14 mouse cellular contexts compared by ENCODE assay signal in genomic region chr12:83433987-83434698, GRCm38 (mm10). TPM values are rescaled to one million over a fixed set of nuclear protein-coding genes. Genes with fewer than 3 reads are reported as not detected.
DNase-seq lines count a peak whose midpoint lies in the region; ATAC-seq and TF ChIP-seq lines count a peak whose summit lies in the region.
"Had no signal": no experiment of that assay in that cellular context is flagged by ENCODE, and none has a peak within 500 bp of the region (broad histone marks: within the 10 kb centered on the region; RNA-seq: fewer than 3 reads in every experiment).

No protein-coding gene starts in this region.

- 32% methylated on average over 10 of the region's 10 CpGs for WGBS in kidney, embryonic 14.5 days

- no peak overlapping the region for H3K4me3 ChIP-seq in kidney, embryonic 14.5 days (ENCODE audit: low read length)
- H3K4me3 ChIP-seq in MEL (ENCODE audit: control insufficient read depth in 1 of 2, insufficient read depth in 1 of 2, low read depth in 2 of 2, low read length in 2 of 2) = no peak overlapping the region
- H3K4me3 ChIP-seq: forebrain, embryonic 10.5 days; limb, embryonic 13.5 days; neural tube, embryonic 12.5 days had no signal

- no peak for TF ChIP-seq CTCF in MEL (IDR thresholded peaks at IDR 0.05 in 2 of 3, conservative IDR thresholded peaks at IDR 0.05 in 1 of 3; ENCODE audit: control insufficient read depth in 1 of 3, insufficient read depth in 1 of 3, low read depth in 2 of 3, low read length in 3 of 3, poor library complexity in 1 of 3, severe bottlenecking in 1 of 3)

- no peak for TF ChIP-seq RAD21 in MEL (IDR thresholded peaks at IDR 0.05; ENCODE audit: low read depth, low read length)

- TF ChIP-seq POLR2A in MEL (IDR thresholded peaks at IDR 0.05; ENCODE audit: control insufficient read depth in 1 of 2, insufficient read depth in 1 of 2, low read depth in 1 of 2, low read length in 2 of 2, poor library complexity in 1 of 2) = no peak

- no peak overlapping the region for H3K9ac ChIP-seq in kidney, embryonic 14.5 days (ENCODE audit: low read depth, low read length)
- H3K9ac ChIP-seq in MEL (ENCODE audit: control insufficient read depth, low read depth, low read length, poor library complexity, severe bottlenecking) = no peak overlapping the region; the same call in 1 of the 2 replicates
- H3K9ac ChIP-seq: limb, embryonic 13.5 days; neural tube, embryonic 12.5 days had no signal

- H3K27me3 ChIP-seq in kidney, embryonic 14.5 days (ENCODE audit: control insufficient read depth, insufficient read depth, low read length) = no peaks in the 10 kb centered on the region
- no peaks in the 10 kb centered on the region for H3K27me3 ChIP-seq in MEL (ENCODE audit: control insufficient read depth in 1 of 2, insufficient read depth in 2 of 2, low read length in 2 of 2)
- H3K27me3 ChIP-seq: CH12.LX; limb, embryonic 13.5 days; neural tube, embryonic 12.5 days had no signal

- no peak overlapping the region for H3K4me2 ChIP-seq in kidney, embryonic 14.5 days (replicated peaks; ENCODE audit: low read depth, low read length)
- H3K4me2 ChIP-seq: limb, embryonic 13.5 days; neural tube, embryonic 12.5 days had no signal

- H3K79me2 ChIP-seq in MEL (ENCODE audit: control insufficient read depth, insufficient read depth, low read length, poor library complexity) = no peaks in the 10 kb centered on the region

- H3K27ac ChIP-seq in kidney, embryonic 14.5 days (ENCODE audit: low read depth, low read length) = no peak overlapping the region
- 0 out of 2 replicates have a peak overlapping the region, but pooled peaks have one; percentile 24 for H3K27ac ChIP-seq in MEL (ENCODE audit: control insufficient read depth, low read depth, low read length)
- H3K27ac ChIP-seq: forebrain, embryonic 10.5 days; limb, embryonic 13.5 days; neural tube, embryonic 12.5 days had no signal

- TF ChIP-seq EP300 in MEL (IDR thresholded peaks at IDR 0.05; ENCODE audit: low read depth in 1 of 2, low read length in 2 of 2) = peak; percentile 72 to 73

- DNase-seq in kidney, postnatal 10 days = no peak
- DNase-seq in MEL (ENCODE audit: low read depth, low spot score) (peak; percentile 80), MEL-GATA-1-ER (ENCODE audit: extremely low read depth, low read depth) (peak; percentile 41)
- peak; percentile 59 to 83 for DNase-seq in spleen, postnatal 10 days (ENCODE audit: low spot score in 2 of 2)
- DNase-seq in frontal cortex, postnatal 25 days (ENCODE audit: low spot score in 2 of 2) = no peak
- no peak for DNase-seq in left cerebral cortex, adult 8-10 months (ENCODE audit: low spot score in 2 of 2)
- DNase-seq: adrenal gland, adult 2 months; heart, postnatal 4 days; lung, adult 2 months had no signal

- no peaks in the 10 kb centered on the region for H3K36me3 ChIP-seq in kidney, embryonic 14.5 days (ENCODE audit: control insufficient read depth, insufficient read depth, low read length)
- H3K36me3 ChIP-seq in MEL (ENCODE audit: control insufficient read depth in 1 of 2, insufficient read depth in 2 of 2, low read length in 2 of 2) = peaks cover 0 to 16% of the 10 kb centered on the region in 2 experiments; a peak in 2 of 4 replicates
- H3K36me3 ChIP-seq: forebrain, embryonic 10.5 days; limb, embryonic 13.5 days; neural tube, embryonic 12.5 days had no signal

- H3K9me3 ChIP-seq in kidney, embryonic 14.5 days (ENCODE audit: control insufficient read depth, low read length) = no peaks in the 10 kb centered on the region
- no peaks in the 10 kb centered on the region for H3K9me3 ChIP-seq in MEL (replicated peaks; ENCODE audit: insufficient read depth, low read length)
- H3K9me3 ChIP-seq: forebrain, embryonic 10.5 days; limb, embryonic 13.5 days; neural tube, embryonic 12.5 days had no signal

- no peaks in the 10 kb centered on the region for H3K4me1 ChIP-seq in kidney, embryonic 14.5 days (ENCODE audit: control insufficient read depth, insufficient read depth, low read length)
- peaks cover 13 to 23% of the 10 kb centered on the region in 2 experiments for H3K4me1 ChIP-seq in MEL (ENCODE audit: control insufficient read depth in 1 of 2, insufficient read depth in 2 of 2, low read length in 2 of 2)
- H3K4me1 ChIP-seq: forebrain, embryonic 10.5 days; neural tube, embryonic 12.5 days had no signal

- ATAC-seq in kidney, embryonic 14.5 days (ENCODE audit: low FRiP score, low TSS enrichment) = 0 out of 2 replicates have a peak, but pooled peaks have one; percentile 65

TF ChIP-seq in MEL, 35 proteins besides CTCF, POLR2A, EP300 and RAD21:
- TF ChIP-seq MAFK (IDR thresholded peaks at IDR 0.05; ENCODE audit: borderline replicate concordance, low read depth, low read length) = 0 out of 2 replicates have a peak, but pooled peaks have one; percentile 8
- TF ChIP-seq TCF12 (IDR thresholded peaks at IDR 0.05; ENCODE audit: low read depth, low read length) = peak; percentile 84
- peak; percentile 72 for TF ChIP-seq MXI1 (IDR thresholded peaks at IDR 0.05; ENCODE audit: low read depth, low read length)
- peak; percentile 69 for TF ChIP-seq ETS1 (IDR thresholded peaks at IDR 0.05; ENCODE audit: low read depth, low read length)
- peak; percentile 34; the same call in 1 of the 2 replicates for TF ChIP-seq SIN3A (IDR thresholded peaks at IDR 0.05; ENCODE audit: low read length)
- peak; percentile 62 for TF ChIP-seq GATA1 (IDR thresholded peaks at IDR 0.05; ENCODE audit: low read depth, low read length)
- TF ChIP-seq MYB (IDR thresholded peaks at IDR 0.05; ENCODE audit: low read depth, low read length) = no peak
- TF ChIP-seq TAL1 (IDR thresholded peaks at IDR 0.05; ENCODE audit: low read length) = peak; percentile 61
- TF ChIP-seq USF2 (IDR thresholded peaks at IDR 0.05; ENCODE audit: borderline replicate concordance in 1 of 2, insufficient read depth in 1 of 2, low read depth in 1 of 2, low read length in 2 of 2) = no peak
- no peak for TF ChIP-seq POLR2AphosphoS5 (IDR thresholded peaks at IDR 0.05; ENCODE audit: borderline replicate concordance, low read depth, low read length)
- TF ChIP-seq ZNF384 (IDR thresholded peaks at IDR 0.05; ENCODE audit: low read depth, low read length) = peak; percentile 87

RNA-seq across cellular contexts. Expression of gene Dpf3, which starts 53.4 kb away (rescaled TPM):
- 14.5 and 15.5 TPM in 2 replicates for polyA plus RNA-seq in kidney, embryonic 14.5 days (2014; fragmentation: Nextera tagmentation; extraction: Ambion mirVana)
- total RNA-seq in MEL (2012; rRNA removed) = 3.2 and 4.2 TPM in 2 replicates
- 1 to 10 TPM in 1 of 2 experiments, not detected in 1; 6.8 TPM for polyA plus RNA-seq in MEL (2012; ENCODE audit: insufficient read depth in 1 of 2, insufficient read length in 2 of 2, low read depth in 1 of 2, low replicate concordance in 2 of 2, missing spikeins in 1 of 2)
- total RNA-seq in left cerebral cortex, adult 8-10 months (2022) = 1 to 10 TPM; 4.0 to 8.0 (median 5.8) TPM

Comparison
In these comparisons a context has a peak if more than half of its experiments do, and no peak if none do; other contexts are left out.
1. DNase-seq: peak in MEL (single experiment), MEL-GATA-1-ER (single experiment) and spleen, postnatal 10 days (2 of 2); none in kidney, postnatal 10 days (single experiment), frontal cortex, postnatal 25 days (0 of 2) and left cerebral cortex, adult 8-10 months (0 of 2).